Mouse (Mus musculus): ENCODE measurements around the gene Fuca1.

Fuca1 gene

DNA sequence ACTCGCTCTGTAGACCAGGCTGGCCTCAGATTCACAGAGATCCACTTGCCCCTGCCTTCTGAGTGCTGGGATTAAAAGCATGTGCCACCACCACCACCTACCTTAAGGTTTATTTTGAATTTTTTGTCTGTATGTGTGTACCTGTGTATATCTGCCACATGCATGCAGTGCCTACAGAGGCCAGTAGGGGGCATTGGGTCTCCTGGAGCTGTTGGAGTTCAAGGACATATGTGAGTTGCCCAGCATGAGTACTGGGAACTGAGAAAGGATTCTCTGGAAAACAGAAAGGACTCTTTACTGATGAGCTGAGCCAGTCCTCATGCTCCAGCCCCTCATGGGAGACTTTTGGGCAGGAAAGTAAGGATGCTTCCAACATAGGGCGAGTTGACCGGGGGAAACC lies 31.0 kb downstream of the Fuca1 start:
- DNase-seq (ENCODE audit: low spot score in 2 of 2): no peak

DNA sequence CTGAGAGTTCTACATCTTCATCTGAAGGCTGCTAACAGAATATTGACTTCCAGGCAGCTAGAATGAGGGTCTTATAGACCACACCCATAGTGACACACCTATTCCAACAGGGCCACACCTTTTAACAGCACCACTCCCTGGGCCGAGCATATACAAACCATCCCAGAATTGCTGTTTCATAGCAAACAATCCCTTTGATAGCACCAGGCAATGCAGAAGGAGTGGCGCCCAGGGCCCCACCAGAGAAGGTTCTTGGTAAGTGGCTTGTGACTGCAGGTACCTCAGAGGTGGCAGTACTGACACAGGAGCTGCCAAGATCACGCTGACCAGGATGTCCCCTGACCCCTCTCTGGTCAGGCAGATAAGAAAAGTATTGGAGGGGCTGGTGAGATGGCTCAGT lies 32.6 kb downstream of the Fuca1 start:
- no peak for DNase-seq (ENCODE audit: low spot score in 2 of 2)

DNA sequence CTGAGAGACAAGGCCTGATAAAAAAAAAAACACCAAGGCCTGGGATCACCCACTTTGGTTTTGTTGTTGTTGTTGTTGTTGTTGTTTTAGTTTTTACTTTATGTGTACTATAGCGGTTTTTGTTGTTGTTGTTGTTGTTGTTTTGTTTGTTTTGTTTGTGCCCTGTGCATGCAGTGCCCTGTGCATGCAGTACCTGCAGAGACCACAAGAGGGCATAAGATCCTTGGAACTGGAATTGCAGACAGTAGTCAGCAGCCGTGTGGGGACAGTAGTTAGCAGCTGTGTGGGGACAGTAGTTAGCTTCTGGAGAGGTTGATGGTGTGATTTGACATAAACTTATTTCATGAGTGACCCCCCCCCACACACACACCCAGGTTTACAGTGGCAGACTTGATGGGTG lies 33.7 kb downstream of the Fuca1 start:
- peak; percentile 62 to 79 for DNase-seq (ENCODE audit: low spot score in 2 of 2)

DNA sequence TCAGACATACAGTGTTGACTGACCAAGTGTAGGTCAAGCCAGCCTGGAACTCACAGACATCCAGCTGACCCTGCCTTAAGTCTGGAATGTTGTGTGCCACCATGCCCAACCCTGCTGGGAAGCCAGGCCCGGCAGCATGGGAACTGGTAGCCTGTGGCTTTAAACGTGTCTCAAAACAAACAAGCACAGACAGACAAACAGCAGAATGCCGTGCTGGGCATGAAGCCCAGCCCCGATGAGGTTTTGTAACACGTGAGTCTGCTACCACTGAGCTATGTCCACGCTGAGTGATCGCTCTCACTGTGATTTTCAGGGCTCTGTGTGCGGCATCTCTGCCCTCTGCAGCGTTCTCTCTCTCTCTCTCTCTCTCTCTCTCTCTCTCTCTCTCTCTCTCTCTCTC lies 35.4 kb downstream of the Fuca1 start:
- DNase-seq (ENCODE audit: low spot score in 2 of 2): no peak

DNA sequence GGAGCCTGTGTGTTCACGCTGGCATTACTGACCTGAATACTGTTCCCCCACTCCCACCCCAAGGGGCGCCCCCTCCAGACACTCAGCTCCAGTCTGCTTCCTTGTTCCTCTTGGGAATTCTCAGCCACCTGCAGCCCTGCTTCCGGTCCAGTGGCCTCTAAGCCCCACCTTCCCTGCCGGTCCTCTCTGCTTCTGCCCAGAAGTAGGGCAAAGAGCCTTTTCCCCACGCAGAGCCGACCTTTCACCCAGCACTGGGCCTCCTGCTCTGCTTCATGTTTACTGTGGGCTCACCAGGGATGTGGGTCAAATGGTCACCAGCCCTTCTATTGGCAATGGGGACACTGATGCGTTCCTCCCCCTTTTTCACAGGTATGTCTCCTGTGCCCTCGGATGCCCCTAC lies 37.8 kb downstream of the Fuca1 start:
- no peak for DNase-seq (ENCODE audit: low spot score in 2 of 2)

DNA sequence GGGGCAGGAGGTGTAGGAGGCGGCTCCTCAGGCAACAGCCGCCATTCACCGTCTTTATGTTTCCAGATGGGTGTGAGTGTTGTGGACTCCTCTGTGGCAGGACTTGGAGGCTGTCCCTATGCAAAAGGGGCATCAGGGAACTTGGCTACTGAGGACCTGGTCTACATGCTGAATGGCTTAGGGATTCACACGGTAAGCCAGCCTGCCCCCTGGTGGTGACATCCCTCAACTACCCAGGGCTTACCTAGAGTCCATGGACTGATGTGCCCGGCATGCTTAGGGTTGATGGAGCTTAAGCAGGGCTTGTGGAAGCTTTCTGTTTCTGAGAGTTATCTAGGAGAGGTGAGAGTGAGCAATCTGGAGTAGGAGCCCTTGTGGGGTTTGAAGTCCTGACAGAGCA lies 40.2 kb downstream of the Fuca1 start:
- DNase-seq (ENCODE audit: low spot score in 2 of 2): peak; percentile 60 to 75

DNA sequence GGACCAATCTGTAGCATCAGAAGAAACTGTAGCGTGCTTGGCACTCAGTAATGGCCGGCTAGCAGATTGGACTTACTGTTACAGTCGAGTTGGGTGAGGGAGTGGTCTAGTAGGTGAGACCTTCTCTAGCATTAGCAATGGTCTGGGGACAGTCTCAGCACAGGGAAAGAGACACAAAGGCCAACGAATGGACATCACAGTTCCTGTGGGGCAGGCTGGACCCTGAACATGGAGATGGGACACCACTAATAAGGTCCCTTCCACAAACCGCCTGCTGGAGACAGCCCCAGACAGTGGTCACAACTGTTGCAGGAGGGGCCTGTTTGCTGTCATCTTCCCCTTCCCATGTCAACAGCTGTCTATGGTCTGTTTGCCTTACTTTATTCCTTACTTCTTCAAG lies 41.2 kb downstream of the Fuca1 start:
- DNase-seq (ENCODE audit: low spot score in 2 of 2): no peak

DNA sequence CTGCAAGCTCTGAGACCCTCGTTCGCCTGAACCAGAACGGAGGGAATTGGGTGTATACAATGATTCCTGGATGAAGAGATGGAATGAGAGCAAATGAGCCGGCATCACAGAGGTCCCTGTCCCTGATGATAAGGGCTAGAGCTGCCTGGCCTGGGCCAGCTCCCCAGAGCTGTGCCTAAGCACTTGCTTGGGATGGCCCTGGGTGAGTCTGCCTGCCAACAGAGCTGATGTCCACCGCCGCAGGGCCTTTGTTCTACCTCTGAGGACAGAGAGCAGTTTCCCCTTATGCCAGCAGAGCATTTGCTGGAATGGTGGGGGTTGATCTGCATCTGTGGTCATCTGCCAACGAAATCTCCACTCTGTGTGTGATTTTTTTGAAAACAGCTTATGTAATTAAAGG lies 41.7 kb downstream of the Fuca1 start:
- DNase-seq (ENCODE audit: low spot score in 2 of 2): no peak

DNA sequence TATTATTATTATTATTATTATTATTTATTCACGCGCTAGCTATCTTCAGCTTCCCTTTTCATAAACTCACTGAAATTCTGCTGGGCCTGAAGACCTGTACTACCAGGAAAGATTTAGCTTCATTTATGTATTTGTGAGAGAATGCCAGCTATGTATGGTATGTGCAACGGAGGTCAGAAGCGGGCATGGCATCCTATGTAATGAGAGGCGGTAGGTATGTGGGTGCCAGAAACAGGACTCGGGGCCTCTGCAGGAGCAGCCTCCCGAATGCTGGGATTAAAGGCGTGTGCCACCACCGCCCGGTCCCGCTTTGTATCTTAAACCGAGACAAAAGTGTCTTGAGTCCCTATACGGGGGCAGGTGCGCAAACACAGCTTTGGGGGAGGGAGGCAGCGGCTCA lies 42.4 kb downstream of the Fuca1 start:
- DNase-seq (ENCODE audit: low spot score in 2 of 2): no peak

DNA sequence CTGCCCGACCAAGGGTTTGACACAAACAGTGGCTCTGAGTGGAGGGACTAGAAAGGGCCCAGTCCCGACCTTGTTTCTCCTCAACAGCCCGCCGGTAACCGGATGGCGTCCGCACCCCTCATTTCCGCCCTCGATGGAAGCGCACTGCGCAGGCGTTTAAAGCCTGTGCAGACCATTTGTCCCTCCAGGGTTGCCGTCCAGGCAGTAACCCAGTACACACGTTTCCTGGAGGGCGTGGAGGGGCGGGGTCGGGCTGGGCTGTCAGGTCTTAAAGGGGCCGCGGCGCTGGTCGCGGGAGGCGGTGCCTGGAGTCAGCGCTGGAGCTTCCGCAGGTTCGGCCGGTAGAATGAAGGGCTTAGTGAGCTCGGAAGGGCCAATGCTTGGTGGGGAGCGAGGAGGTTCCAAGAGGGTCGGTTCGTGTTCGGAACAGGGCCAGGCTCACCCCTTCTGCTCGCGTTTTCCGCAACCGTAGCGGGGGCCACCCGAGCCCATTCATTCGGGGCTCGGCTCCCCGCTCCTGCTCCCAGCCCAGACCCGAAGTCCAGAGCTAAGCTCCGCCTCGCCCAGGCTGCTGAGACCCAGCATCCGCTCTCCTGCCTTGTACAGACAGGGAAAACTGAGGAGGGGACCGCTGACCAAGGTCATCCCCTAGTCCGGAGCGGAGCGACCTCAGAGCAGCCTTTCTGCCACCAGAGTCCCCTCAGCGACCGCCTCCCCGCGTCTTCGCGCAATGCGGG lies 43.1 kb downstream of the Fuca1 start, which contains the start of gene Gale:
Gale (plus strand) TSS at position 271 of the 737 bp plus-strand sequence.
- peak; percentile 83 to 91 for DNase-seq (ENCODE audit: low spot score in 2 of 2)

DNA sequence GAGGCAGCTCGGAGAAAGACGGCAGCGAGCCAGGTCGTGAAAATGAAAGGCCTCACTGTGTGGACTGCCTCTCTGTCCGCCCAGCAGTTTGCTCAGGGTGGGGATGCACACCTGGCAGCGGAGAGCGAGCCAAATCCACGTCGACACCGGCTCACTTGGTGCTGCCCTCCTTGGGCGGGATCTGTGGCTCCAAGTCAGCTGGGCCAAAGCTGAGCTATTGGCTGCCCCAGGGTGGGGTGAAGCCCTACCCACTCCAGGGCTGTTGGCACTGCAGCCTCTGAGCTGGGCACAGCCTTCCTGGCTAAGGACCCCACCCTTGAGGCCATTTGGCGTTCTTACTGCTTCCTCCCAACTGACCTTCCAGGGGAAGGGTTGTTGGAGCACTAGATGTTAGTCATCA lies 43.9 kb downstream of the Fuca1 start:
- no peak for DNase-seq (ENCODE audit: low spot score in 2 of 2)

DNA sequence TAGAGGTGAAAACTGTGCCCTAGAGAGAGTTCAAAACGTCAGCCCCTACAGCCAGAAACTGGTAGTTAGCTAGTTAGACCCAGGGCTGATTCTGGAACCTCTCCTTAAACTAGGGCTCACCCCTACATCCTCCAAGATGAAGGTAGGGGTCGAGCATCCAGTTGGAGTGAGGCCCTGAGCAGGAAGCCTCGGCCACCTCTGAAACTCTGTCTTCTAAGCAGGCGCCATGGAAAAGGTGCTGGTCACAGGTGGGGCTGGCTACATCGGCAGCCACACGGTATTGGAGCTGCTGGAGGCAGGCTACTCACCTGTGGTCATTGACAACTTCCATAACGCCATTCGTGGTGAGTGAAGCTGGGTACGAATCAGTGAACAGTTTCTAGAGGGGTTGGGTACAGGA lies 44.6 kb downstream of the Fuca1 start:
- DNase-seq (ENCODE audit: low spot score in 2 of 2): no peak

DNA sequence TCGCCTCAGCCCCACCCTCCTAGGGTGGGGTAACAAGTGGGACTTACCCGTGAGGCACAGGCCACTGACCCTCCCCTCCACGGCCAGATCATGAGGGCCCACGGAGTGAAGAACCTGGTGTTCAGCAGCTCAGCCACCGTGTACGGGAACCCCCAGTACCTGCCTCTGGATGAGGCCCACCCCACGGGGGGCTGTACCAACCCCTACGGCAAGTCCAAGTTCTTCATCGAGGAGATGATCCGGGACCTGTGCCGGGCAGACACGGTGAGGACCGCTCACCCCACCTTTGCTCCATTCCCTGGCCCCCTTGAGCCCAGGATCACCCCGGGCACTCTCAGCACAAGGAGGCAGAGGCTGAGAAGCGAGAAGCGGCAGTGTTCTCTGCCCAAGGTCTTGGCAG lies 45.7 kb downstream of the Fuca1 start:
- no peak for DNase-seq (ENCODE audit: low spot score in 2 of 2)

DNA sequence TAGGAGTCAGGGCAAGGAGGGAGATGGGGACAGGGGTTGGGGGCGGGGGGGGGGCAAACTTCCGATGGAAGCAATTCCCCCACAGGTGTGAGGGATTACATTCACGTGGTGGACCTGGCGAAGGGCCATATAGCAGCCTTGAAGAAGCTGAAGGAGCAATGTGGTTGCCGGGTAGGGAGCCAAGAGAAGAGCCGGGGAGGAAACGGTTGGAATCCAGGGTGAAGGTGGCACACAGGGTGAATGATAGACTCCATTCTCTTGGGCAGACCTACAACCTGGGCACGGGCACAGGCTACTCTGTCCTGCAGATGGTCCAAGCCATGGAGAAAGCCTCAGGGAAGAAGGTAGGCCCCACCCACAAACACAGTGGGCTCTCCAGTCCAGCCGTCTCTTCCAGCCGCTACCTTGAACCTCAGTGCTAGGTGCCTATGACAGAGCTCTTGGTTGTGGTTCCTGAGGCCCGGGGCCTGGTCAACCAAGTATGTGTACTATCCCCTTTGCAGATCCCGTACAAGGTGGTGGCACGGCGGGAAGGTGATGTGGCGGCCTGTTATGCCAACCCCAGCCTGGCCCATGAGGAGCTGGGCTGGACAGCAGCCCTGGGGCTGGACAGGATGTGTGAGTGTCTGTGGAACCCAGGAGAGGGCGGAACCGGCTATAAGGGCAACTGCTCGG lies 46.7 kb downstream of the Fuca1 start:
- no peak for DNase-seq (ENCODE audit: low spot score in 2 of 2)

DNA sequence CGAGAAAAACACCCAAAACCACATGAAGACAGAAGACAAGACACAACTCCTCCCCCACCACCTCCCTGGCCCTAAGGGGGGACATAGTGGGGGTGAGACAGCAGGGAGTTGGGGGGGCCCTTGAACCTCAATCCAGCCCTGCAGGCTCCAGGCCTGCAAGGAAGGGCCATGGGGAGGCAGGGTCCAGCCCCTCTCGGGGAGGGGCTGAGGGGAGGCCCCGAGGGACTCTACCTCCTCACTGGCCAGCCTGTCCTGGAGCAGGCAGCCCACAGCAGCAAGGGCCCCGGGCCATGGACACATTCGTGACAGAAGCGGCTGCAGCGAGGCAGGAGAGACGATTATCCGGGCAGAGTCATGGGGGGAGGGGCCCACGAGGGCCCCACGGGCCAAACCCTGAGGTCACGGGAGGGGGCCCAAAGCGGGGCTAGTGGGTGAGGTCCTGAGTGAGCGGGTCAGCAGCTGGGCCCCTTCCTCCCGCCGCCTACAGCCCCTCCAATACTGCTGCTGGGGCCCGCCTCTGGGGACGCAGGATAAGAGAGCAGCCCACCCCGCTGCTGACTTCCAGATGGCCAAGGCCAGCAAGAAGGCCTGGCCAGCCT lies 47.8 kb downstream of the Fuca1 start:
- DNase-seq (ENCODE audit: low spot score in 2 of 2): no peak

DNA sequence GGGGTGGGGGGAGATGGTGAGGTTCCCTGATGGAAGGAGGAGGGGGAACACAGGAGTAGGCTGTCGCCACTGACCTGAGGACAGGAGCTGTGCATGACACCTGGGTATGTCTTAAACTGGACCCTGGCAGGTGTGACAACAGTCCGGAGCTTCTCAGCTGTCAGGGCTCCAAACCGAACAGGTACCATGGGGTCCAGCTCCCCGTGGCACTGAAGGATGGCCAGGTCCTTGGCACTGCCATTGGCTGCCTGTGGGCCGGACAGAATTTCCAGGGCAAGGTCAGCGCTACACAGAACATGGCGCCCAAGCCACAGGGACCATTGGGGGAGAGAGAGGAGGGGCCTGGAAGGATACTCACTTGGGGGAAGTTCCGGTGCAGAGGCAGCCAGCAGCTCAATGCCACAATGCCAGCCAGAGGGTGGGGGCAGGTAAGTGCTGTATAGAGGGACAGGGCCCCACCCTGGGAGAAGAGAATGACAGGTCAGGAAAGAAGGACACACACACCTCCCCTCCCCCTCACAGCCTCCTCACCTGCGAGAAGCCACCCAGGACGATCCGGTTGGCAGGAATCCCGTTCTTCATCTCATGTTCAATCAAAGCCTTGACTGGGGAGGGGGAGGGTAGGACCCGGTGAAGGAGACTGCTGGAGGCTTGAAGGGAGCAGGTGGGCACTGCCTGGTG lies 48.7 kb downstream of the Fuca1 start:
- no peak for DNase-seq (ENCODE audit: low spot score in 2 of 2)

DNA sequence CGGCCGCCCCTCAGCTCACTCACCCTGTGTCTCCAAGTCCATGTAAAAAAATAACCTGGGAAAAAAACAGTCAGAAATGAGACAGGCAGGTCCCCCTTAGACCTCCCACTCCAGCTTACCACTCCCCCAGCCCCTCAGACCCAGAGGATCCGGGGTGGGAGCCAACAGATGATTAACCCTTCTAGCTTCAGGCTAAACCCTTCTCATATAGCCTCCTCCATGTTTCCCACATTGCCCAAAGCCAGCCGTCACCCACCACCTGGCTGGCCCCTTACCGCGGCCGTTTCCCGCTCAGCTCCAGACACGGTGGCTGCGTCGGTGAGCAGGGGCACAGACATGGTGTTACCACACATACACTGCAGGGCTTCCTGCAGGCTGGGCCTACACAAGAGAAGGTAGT lies 50.0 kb downstream of the Fuca1 start:
- DNase-seq (ENCODE audit: low spot score in 2 of 2): no peak

DNA sequence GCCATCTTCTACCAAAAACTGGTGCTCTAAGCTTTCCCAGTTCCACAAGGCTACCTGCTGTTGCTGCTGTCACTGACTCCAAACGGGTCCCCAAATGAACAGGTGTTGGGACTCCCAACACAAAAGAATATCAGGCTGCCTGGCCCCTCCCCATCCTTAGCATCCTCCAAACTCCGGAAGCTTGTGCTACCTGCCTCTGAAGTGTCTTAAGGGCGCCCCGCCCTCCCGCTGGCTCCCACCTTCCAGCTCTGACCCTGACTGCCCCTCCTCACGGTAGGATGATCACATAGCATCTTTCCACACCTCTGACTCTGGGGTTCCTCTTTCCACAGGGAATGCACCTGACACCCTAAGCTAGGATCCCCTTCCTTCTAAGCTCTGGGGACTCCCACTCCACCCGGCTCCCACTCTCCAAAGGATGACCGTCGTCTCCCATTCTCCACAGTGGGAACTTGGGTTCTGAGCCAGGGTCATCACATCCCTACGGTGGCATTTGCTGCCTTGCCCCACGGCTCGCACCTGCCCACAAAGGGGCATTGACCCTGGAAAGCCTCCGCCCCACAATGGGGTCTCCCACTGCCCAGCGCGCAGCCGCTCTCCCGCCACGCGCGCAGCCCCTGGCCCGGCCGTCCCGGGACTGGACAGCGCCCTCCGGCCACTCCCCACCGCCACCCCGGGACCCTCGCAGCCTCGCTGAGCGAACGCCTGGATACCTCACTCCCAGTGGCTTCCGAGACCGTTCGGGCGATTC lies 51.4 kb downstream of the Fuca1 start:
- DNase-seq (ENCODE audit: low spot score in 2 of 2): no peak

DNA sequence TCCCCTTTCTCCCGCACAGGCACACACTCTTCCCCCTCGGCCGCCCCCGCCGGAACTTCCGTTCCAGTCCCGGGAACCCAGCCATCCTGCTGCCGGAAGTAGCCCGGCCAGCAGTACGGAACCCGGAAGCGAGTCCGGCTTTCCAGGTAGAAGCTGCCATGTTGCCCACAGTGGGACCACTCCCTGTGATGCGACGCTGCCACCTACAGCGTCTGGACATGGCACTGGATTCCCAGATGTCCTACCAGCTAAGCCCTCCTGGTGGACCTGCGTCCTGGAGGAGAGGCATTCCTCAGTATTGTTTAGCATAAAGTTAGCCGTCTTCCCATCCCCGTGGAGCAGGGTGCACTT lies 52.0 kb downstream of the Fuca1 start, which contains the start of gene Lypla2:
Lypla2 (minus strand) TSS at position 71 of the 351 bp plus-strand sequence.
- DNase-seq (ENCODE audit: low spot score in 2 of 2): peak; percentile 70 to 82

DNA sequence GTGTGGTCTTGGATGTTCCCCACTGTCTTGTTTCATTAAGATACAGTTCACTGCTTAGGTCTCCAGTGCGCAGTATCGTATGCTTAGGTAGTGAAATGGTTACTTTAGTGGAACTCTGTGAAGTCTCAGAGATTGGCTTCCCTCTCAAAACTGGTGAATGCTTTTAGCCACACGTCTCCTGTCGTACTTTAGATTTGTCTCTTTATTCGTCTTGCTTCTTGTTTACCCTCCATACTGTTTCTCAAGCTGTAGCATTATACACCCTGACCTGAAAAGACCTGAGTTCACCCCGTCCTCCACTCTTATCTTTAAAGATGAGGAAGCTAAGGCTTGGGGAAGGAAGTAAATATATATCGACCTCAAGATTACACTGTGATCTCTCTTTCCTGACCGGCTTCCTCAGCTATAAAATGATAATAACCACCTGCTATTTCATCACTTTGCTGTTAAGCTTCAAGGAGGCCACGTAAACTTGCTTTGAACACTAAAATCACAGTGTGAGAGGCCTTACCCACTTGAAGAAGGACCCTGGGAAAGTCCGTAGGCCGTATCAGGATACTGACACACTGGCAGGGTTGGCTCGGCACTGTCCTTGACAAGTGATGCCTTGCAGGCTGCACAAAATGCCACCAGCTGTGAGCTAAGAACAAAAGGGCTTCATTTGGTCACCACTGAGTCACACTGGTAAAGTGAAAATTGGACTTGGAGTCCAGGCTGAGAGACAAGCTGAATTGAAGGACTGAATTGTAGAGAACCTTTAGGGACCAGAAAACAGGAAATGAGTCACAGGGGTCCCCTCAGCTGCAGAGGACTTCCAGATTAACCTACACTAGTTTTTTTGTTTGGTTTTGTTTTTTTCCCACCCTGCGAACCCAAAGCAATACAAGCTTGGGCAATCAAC lies 52.6 kb downstream of the Fuca1 start:
- no peak for DNase-seq (ENCODE audit: low spot score in 2 of 2)

DNA sequence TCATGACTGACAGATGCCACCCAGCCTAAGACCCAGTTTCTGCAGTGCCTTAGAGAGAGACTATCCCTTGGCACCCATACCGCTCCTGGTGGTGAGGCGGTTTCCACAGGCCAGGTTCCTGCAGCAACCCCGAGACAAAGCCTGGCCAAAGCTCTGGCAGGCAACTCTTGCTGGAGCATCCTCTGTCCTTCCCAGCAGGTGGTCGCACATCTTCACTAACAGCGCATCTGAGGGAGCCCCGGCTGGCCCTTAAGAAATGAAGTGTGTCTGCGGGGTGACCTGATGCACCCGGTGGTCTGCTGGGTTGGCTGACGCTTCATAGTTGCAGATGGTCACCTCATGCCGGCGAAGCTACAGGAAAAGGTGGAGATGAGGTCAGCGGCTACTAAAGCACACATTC lies 55.6 kb downstream of the Fuca1 start:
- DNase-seq (ENCODE audit: low spot score in 2 of 2): peak in 1 of 2 experiments; percentile 15

Measured in cerebellum, postnatal 4 days (tissue).